ENCODE assay signal across 15 mouse cellular contexts in the genomic region with DNA sequence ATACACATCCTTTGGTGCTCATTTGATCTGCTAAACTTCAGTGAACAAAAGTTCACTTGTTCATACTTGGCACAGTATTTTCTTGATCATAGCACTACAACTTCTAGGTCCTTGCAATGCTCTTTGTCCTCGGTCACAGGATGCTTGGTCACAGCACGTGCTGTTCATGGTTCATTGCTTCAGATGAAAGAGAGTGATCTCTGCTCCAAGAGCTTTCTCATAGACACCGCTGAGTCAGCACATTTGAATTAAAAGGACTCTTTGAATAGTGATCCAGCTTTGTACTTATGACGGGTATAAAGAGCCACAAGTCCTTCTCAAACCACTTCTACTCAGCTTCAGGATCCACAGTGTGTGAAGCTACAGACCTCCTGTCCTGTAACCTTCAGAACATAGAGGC.
A peak's percentile ranks its signal among the peaks of the same experiment; 100 is the strongest.
DNase-seq lines count a peak whose midpoint lies in the region; ATAC-seq lines count a peak whose summit lies in the region.
"Had no signal": no experiment of that assay in that cellular context is flagged by ENCODE, and none has a peak within 500 bp of the region (broad histone marks: within the 10 kb centered on the region; RNA-seq: fewer than 3 reads in every experiment).

No protein-coding gene starts in this region.

- H3K9me3 ChIP-seq in hindbrain, embryonic 10.5 days = no peaks in the 10 kb centered on the region
- H3K9me3 ChIP-seq in hindbrain, embryonic 13.5 days = no peaks in the 10 kb centered on the region
- no peaks in the 10 kb centered on the region for H3K9me3 ChIP-seq in forebrain, embryonic 13.5 days (replicated peaks)
- H3K9me3 ChIP-seq in heart, embryonic 12.5 days (replicated peaks) = no peaks in the 10 kb centered on the region
- no peaks in the 10 kb centered on the region for H3K9me3 ChIP-seq in heart, embryonic 10.5 days
- H3K9me3 ChIP-seq: embryonic facial prominence, embryonic 12.5 days; liver, embryonic 13.5 days had no signal

- no peaks in the 10 kb centered on the region for H3K36me3 ChIP-seq in hindbrain, embryonic 10.5 days
- no peaks in the 10 kb centered on the region for H3K36me3 ChIP-seq in hindbrain, embryonic 13.5 days
- H3K36me3 ChIP-seq in forebrain, embryonic 13.5 days (ENCODE audit: poor library complexity, severe bottlenecking) = no peaks in the 10 kb centered on the region
- H3K36me3 ChIP-seq in heart, embryonic 12.5 days = no peaks in the 10 kb centered on the region
- no peaks in the 10 kb centered on the region for H3K36me3 ChIP-seq in heart, embryonic 10.5 days
- H3K36me3 ChIP-seq: embryonic facial prominence, embryonic 12.5 days; liver, embryonic 13.5 days had no signal

- H3K4me1 ChIP-seq in hindbrain, embryonic 10.5 days (replicated peaks) = peaks cover 10% of the 10 kb centered on the region; the same call in 1 of the 2 replicates
- no peaks in the 10 kb centered on the region for H3K4me1 ChIP-seq in hindbrain, embryonic 13.5 days (replicated peaks)
- 0 out of 2 replicates have a peak, but pooled peaks cover 5% of the 10 kb centered on the region for H3K4me1 ChIP-seq in forebrain, embryonic 13.5 days
- H3K4me1 ChIP-seq in heart, embryonic 12.5 days (replicated peaks) = no peaks in the 10 kb centered on the region
- H3K4me1 ChIP-seq in heart, embryonic 10.5 days = no peaks in the 10 kb centered on the region
- H3K4me1 ChIP-seq: embryonic facial prominence, embryonic 12.5 days; liver, embryonic 13.5 days had no signal

- H3K27me3 ChIP-seq in hindbrain, embryonic 10.5 days (ENCODE audit: insufficient read depth, poor library complexity, severe bottlenecking) = no peaks in the 10 kb centered on the region
- 0 out of 2 replicates have a peak, but pooled peaks cover 2% of the 10 kb centered on the region for H3K27me3 ChIP-seq in hindbrain, embryonic 13.5 days
- H3K27me3 ChIP-seq in forebrain, embryonic 13.5 days = no peaks in the 10 kb centered on the region
- no peaks in the 10 kb centered on the region for H3K27me3 ChIP-seq in heart, embryonic 12.5 days (replicated peaks)
- no peaks in the 10 kb centered on the region for H3K27me3 ChIP-seq in heart, embryonic 10.5 days (ENCODE audit: insufficient read depth, poor library complexity, severe bottlenecking)
- H3K27me3 ChIP-seq: embryonic facial prominence, embryonic 12.5 days; liver, embryonic 13.5 days had no signal

- H3K27ac ChIP-seq in hindbrain, embryonic 10.5 days = no peak overlapping the region
- no peak overlapping the region for H3K27ac ChIP-seq in hindbrain, embryonic 13.5 days
- H3K27ac ChIP-seq in forebrain, embryonic 13.5 days = no peak overlapping the region
- H3K27ac ChIP-seq in heart, embryonic 12.5 days (ENCODE audit: poor library complexity, severe bottlenecking) = no peak overlapping the region
- H3K27ac ChIP-seq in heart, embryonic 10.5 days = no peak overlapping the region
- H3K27ac ChIP-seq: embryonic facial prominence, embryonic 12.5 days; liver, embryonic 13.5 days had no signal

- H3K4me3 ChIP-seq in hindbrain, embryonic 10.5 days = no peak overlapping the region
- H3K4me3 ChIP-seq in hindbrain, embryonic 13.5 days = no peak overlapping the region
- H3K4me3 ChIP-seq in forebrain, embryonic 13.5 days = no peak overlapping the region
- no peak overlapping the region for H3K4me3 ChIP-seq in heart, embryonic 12.5 days
- H3K4me3 ChIP-seq in heart, embryonic 10.5 days = no peak overlapping the region
- H3K4me3 ChIP-seq: embryonic facial prominence, embryonic 12.5 days; liver, embryonic 13.5 days had no signal

- WGBS in hindbrain, embryonic 10.5 days = 26% methylated on average over 4 of the region's 4 CpGs
- WGBS in hindbrain, embryonic 13.5 days = 12% methylated on average over 4 of the region's 4 CpGs
- WGBS in forebrain, embryonic 13.5 days = 7% methylated on average over 4 of the region's 4 CpGs
- 63% methylated on average over 4 of the region's 4 CpGs for WGBS in heart, embryonic 12.5 days
- 68% methylated on average over 4 of the region's 4 CpGs for WGBS in heart, embryonic 10.5 days

- H3K4me2 ChIP-seq in hindbrain, embryonic 13.5 days = no peak overlapping the region
- H3K4me2 ChIP-seq in forebrain, embryonic 13.5 days = no peak overlapping the region
- H3K4me2 ChIP-seq in heart, embryonic 12.5 days = no peak overlapping the region
- H3K4me2 ChIP-seq: embryonic facial prominence, embryonic 12.5 days; liver, embryonic 13.5 days had no signal

- no peak for ATAC-seq in hindbrain, embryonic 13.5 days (ENCODE audit: low FRiP score)
- 0 out of 2 replicates have a peak, but pooled peaks have one; percentile 36 for ATAC-seq in forebrain, embryonic 13.5 days
- ATAC-seq in frontal cortex, adult (ENCODE audit: low TSS enrichment) = no peak
- ATAC-seq in heart, embryonic 12.5 days (ENCODE audit: insufficient number of reproducible peaks, low FRiP score) = no peak

- DNase-seq in hindbrain, embryonic 10.5 days (ENCODE audit: low spot score) = peak; percentile 21
- DNase-seq in Muller cell, postnatal 12 days (ENCODE audit: inconsistent ontology term) = peak; percentile 79
- DNase-seq in kidney, postnatal 25 days = peak; percentile 42 to 48
- no peak for DNase-seq in heart, embryonic 10.5 days (ENCODE audit: low spot score)
- DNase-seq: B cell, adult 2 months; heart, adult 18-20 months; heart, postnatal 36 days; liver, embryonic 13.5 days; lung, postnatal 14 days; thymus, adult 18-20 months had no signal

- H3K9ac ChIP-seq in hindbrain, embryonic 13.5 days = no peak overlapping the region
- no peak overlapping the region for H3K9ac ChIP-seq in forebrain, embryonic 13.5 days
- no peak overlapping the region for H3K9ac ChIP-seq in heart, embryonic 12.5 days
- H3K9ac ChIP-seq: embryonic facial prominence, embryonic 12.5 days; liver, embryonic 13.5 days had no signal
